Mouse (Mus musculus): ENCODE data around the gene Rara. TPM values are rescaled to one million over a fixed set of nuclear protein-coding genes. Genes with fewer than 3 reads are reported as not detected.

Gene Rara
- polyA plus RNA-seq, 1 experiment = 18.0 TPM

DNA sequence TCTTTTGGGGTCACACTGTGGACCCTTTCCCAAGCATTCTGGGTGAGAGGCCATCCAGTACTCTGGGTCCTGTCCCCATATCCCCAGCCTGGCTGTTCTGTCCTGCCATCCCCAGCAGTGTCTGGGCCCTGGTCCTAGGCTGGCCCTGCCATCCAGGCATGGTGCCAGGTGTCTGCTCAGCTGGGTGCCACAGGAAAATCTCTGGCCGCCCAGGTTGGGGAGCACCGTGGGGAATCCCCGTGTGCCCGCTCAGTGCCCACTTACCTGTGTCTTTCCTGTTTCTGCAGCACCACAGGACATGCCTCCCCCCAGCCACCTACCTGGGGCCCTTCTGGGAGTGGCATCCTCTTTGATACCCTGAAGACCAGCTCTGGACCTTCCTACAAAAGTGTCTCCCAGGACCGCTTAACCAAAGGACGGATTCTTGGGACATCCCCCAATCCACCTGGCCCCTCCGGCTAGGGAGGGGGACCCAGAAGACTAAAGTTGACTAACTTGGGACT is 22.4 kb downstream of the Rara start:
- no peaks in the 10 kb centered on the region for H3K27me3 ChIP-seq (replicated peaks; ENCODE audit: control insufficient read depth, insufficient read depth, low read length)
- H3K36me3 ChIP-seq (ENCODE audit: control insufficient read depth, insufficient read depth, low read length) = no peaks in the 10 kb centered on the region
- no peak overlapping the region for H3K4me3 ChIP-seq (ENCODE audit: insufficient read depth, low read depth, low read length)
- TF ChIP-seq POLR2A (IDR thresholded peaks at IDR 0.05; ENCODE audit: low read depth, low read length) (no peak), CTCF (conservative IDR thresholded peaks at IDR 0.05; ENCODE audit: insufficient read depth, insufficient read length, low read depth, low read length) (no peak)
- WGBS = 31% methylated on average over 7 of the region's 7 CpGs
- peaks cover 59% of the 10 kb centered on the region for H3K4me1 ChIP-seq (ENCODE audit: control insufficient read depth, insufficient read depth, low read length)
- 0 out of 2 replicates have a peak overlapping the region, but pooled peaks have one; percentile 21 for H3K27ac ChIP-seq (ENCODE audit: insufficient read depth, low read depth, low read length)
- peak; percentile 87 for DNase-seq

DNA sequence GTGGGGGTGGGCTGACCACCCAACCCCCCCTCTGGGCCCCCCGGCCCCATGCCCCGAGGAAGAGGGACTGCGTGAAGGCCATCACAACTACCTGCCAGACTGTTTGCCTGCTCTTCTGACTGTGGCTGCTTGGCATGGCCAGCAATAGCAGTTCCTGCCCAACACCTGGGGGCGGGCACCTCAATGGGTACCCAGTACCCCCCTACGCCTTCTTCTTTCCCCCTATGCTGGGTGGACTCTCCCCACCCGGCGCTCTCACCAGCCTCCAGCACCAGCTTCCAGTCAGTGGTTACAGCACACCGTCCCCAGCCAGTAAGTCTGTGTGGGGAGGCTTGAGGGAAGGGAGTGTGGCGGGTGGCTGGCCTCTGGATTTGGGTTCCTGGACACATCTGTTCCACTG is 22.9 kb downstream of the Rara start:
- Histone ChIP-seq H3K36me3 (ENCODE audit: control insufficient read depth, insufficient read depth, low read length) (no peaks in the 10 kb centered on the region), H3K27ac (ENCODE audit: insufficient read depth, low read depth, low read length) (no peak overlapping the region), H3K4me1 (ENCODE audit: control insufficient read depth, insufficient read depth, low read length) (peaks cover 59% of the 10 kb centered on the region), H3K4me3 (ENCODE audit: insufficient read depth, low read depth, low read length) (no peak overlapping the region), H3K27me3 (replicated peaks; ENCODE audit: control insufficient read depth, insufficient read depth, low read length) (no peaks in the 10 kb centered on the region)
- DNase-seq = no peak
- 67% methylated on average over 9 of the region's 9 CpGs for WGBS
- TF ChIP-seq POLR2A (IDR thresholded peaks at IDR 0.05; ENCODE audit: low read depth, low read length) = no peak
- TF ChIP-seq CTCF (conservative IDR thresholded peaks at IDR 0.05; ENCODE audit: insufficient read depth, insufficient read length, low read depth, low read length) = no peak

GRCm38 (mm10) chr11:98951026-98951906 is 23.6 kb downstream of the Rara start:
- DNase-seq = peak; percentile 98
- Histone ChIP-seq H3K36me3 (ENCODE audit: control insufficient read depth, insufficient read depth, low read length) (no peaks in the 10 kb centered on the region), H3K27ac (ENCODE audit: insufficient read depth, low read depth, low read length) (peak overlapping the region; percentile 74), H3K4me3 (ENCODE audit: insufficient read depth, low read depth, low read length) (no peak overlapping the region), H3K27me3 (replicated peaks; ENCODE audit: control insufficient read depth, insufficient read depth, low read length) (no peaks in the 10 kb centered on the region), H3K4me1 (ENCODE audit: control insufficient read depth, insufficient read depth, low read length) (peaks cover 52% of the 10 kb centered on the region)
- TF ChIP-seq CTCF (conservative IDR thresholded peaks at IDR 0.05; ENCODE audit: insufficient read depth, insufficient read length, low read depth, low read length) = no peak
- peak; percentile 10 for TF ChIP-seq POLR2A (IDR thresholded peaks at IDR 0.05; ENCODE audit: low read depth, low read length)
- whole genome bisulfite sequencing = 13% methylated on average over 16 of the region's 16 CpGs

DNA sequence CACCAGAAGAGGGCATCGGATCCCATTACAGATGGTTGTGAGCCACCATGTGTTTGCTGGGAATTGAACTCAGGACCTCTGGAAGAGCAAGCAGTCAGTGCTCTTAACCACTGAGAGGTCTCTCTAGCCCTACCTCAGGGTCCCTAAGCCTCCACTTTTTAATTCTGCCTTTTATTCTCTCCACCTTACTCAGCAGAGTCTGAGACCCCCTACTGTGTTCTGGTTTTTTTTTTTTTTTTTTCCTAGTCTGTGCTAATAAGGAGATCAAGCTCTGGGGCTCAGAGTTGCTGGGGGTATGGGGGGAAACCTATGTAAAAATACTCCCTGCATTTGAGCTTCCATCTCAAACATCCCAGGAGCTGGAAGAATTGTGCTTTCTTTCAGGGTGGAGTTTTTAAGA is 24.5 kb downstream of the Rara start:
- 61% methylated on average over 1 of the region's 1 CpGs for WGBS
- Histone ChIP-seq H3K27ac (ENCODE audit: insufficient read depth, low read depth, low read length) (no peak overlapping the region), H3K27me3 (replicated peaks; ENCODE audit: control insufficient read depth, insufficient read depth, low read length) (no peaks in the 10 kb centered on the region), H3K36me3 (ENCODE audit: control insufficient read depth, insufficient read depth, low read length) (no peaks in the 10 kb centered on the region), H3K4me3 (ENCODE audit: insufficient read depth, low read depth, low read length) (no peak overlapping the region), H3K4me1 (ENCODE audit: control insufficient read depth, insufficient read depth, low read length) (peaks cover 51% of the 10 kb centered on the region)
- TF ChIP-seq POLR2A (IDR thresholded peaks at IDR 0.05; ENCODE audit: low read depth, low read length) (no peak), CTCF (conservative IDR thresholded peaks at IDR 0.05; ENCODE audit: insufficient read depth, insufficient read length, low read depth, low read length) (no peak)
- DNase-seq = no peak

DNA sequence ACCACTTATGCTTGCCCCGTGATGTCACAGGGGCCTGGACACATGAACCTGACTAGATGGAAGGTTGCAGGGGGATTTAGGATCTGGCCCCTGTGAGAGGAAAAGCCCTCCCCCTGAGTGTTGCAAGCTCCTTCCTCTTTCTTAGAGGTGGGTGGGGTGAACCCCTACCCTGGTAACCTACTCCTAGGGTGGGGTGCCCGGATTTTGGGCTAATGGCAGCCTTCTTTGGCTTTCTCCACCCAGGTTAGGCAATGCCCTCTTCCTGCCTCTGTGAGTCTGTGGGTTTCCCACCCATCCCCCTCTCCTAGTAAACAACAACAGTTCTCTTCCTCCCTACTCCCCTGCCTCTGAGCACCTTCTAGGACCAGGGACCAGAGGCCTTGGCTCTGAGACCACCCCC is 25.1 kb downstream of the Rara start:
- Histone ChIP-seq H3K27me3 (replicated peaks; ENCODE audit: control insufficient read depth, insufficient read depth, low read length) (no peaks in the 10 kb centered on the region), H3K4me3 (ENCODE audit: insufficient read depth, low read depth, low read length) (no peak overlapping the region), H3K27ac (ENCODE audit: insufficient read depth, low read depth, low read length) (no peak overlapping the region), H3K36me3 (ENCODE audit: control insufficient read depth, insufficient read depth, low read length) (no peaks in the 10 kb centered on the region), H3K4me1 (ENCODE audit: control insufficient read depth, insufficient read depth, low read length) (peaks cover 51% of the 10 kb centered on the region)
- no peak for DNase-seq
- whole genome bisulfite sequencing = 78% methylated on average over 2 of the region's 2 CpGs
- TF ChIP-seq POLR2A (IDR thresholded peaks at IDR 0.05; ENCODE audit: low read depth, low read length) = no peak
- TF ChIP-seq CTCF (conservative IDR thresholded peaks at IDR 0.05; ENCODE audit: insufficient read depth, insufficient read length, low read depth, low read length) = no peak

GRCm38 (mm10) chr11:98953361-98953760 is 25.7 kb downstream of the Rara start:
- 32% methylated on average over 2 of the region's 2 CpGs for WGBS
- DNase-seq = no peak
- Histone ChIP-seq H3K4me1 (ENCODE audit: control insufficient read depth, insufficient read depth, low read length) (peaks cover 51% of the 10 kb centered on the region), H3K27me3 (replicated peaks; ENCODE audit: control insufficient read depth, insufficient read depth, low read length) (no peaks in the 10 kb centered on the region), H3K36me3 (ENCODE audit: control insufficient read depth, insufficient read depth, low read length) (no peaks in the 10 kb centered on the region), H3K4me3 (ENCODE audit: insufficient read depth, low read depth, low read length) (no peak overlapping the region), H3K27ac (ENCODE audit: insufficient read depth, low read depth, low read length) (no peak overlapping the region)
- TF ChIP-seq CTCF (conservative IDR thresholded peaks at IDR 0.05; ENCODE audit: insufficient read depth, insufficient read length, low read depth, low read length) (no peak), POLR2A (IDR thresholded peaks at IDR 0.05; ENCODE audit: low read depth, low read length) (no peak)

GRCm38 (mm10) chr11:98953835-98954320 is 26.3 kb downstream of the Rara start:
- H3K27me3 ChIP-seq (replicated peaks; ENCODE audit: control insufficient read depth, insufficient read depth, low read length) = no peaks in the 10 kb centered on the region
- WGBS = 20% methylated on average over 13 of the region's 13 CpGs
- peaks cover 51% of the 10 kb centered on the region for H3K4me1 ChIP-seq (ENCODE audit: control insufficient read depth, insufficient read depth, low read length)
- peak; percentile 22 for DNase-seq
- H3K27ac ChIP-seq (ENCODE audit: insufficient read depth, low read depth, low read length) = 0 out of 2 replicates have a peak overlapping the region, but pooled peaks have one; percentile 24
- no peaks in the 10 kb centered on the region for H3K36me3 ChIP-seq (ENCODE audit: control insufficient read depth, insufficient read depth, low read length)
- H3K4me3 ChIP-seq (ENCODE audit: insufficient read depth, low read depth, low read length) = no peak overlapping the region
- TF ChIP-seq CTCF (conservative IDR thresholded peaks at IDR 0.05; ENCODE audit: insufficient read depth, insufficient read length, low read depth, low read length) = no peak
- no peak for TF ChIP-seq POLR2A (IDR thresholded peaks at IDR 0.05; ENCODE audit: low read depth, low read length)

Measured in kidney, adult 2 months (tissue).